Mouse (Mus musculus) CH12.LX (cell line): ENCODE results near the gene Sec1. TPM values are rescaled to one million over a fixed set of nuclear protein-coding genes. Genes with fewer than 3 reads are reported as not detected.

Experiments
- DNase-seq: peaks from one replicate; pipeline ENCODE4 v3.0.0-alpha.2; 2013; ENCODE audit errors: extremely low read depth
- H3K27ac ChIP-seq: 2 replicates; pipeline ENCODE4 v1.5.1; 2012; ENCODE audit warnings: low read depth, mild to moderate bottlenecking, control low read depth, moderate library complexity; ENCODE audit not compliant: insufficient read depth
- H3K27me3 ChIP-seq: replicated peaks from 2 replicates; pipeline ENCODE3; 2012; ENCODE audit warnings: inconsistent platforms
- H3K36me3 ChIP-seq, 2 experiments: replicated peaks in 1 of 2; 2 replicates each; pipeline versions ENCODE3 to v1.6.1; 2012; ENCODE audit warnings: inconsistent platforms in 1 of 2, low read length in 1 of 2, mild to moderate bottlenecking in 1 of 2, mixed read lengths in 1 of 2, moderate library complexity in 1 of 2; ENCODE audit not compliant: control insufficient read depth in 1 of 2, insufficient read depth in 1 of 2
- H3K4me1 ChIP-seq, 2 experiments: 2 replicates each; pipeline ENCODE4 v1.6.1; 2012; ENCODE audit warnings: inconsistent platforms in 1 of 2, moderate library complexity in 1 of 2; ENCODE audit not compliant: insufficient read depth in 2 of 2, control insufficient read depth in 1 of 2
- H3K4me2 ChIP-seq: 2 replicates; pipeline ENCODE4 v1.6.1; 2012; ENCODE audit warnings: low read depth, mild to moderate bottlenecking, control low read depth; ENCODE audit not compliant: poor library complexity, insufficient read depth, severe bottlenecking
- H3K4me3 ChIP-seq, 3 experiments: fragments of 150-350 bp in 1 of 3; sonication (generic) in 1 of 3; replicated peaks in 1 of 3; 2 replicates each; pipeline versions ENCODE3 to v1.5.1; 2011 to 2012; ENCODE audit warnings: low read depth in 2 of 3, low read length in 2 of 3, mild to moderate bottlenecking in 2 of 3, moderate library complexity in 2 of 3, control low read depth in 1 of 3, improper control_type of control experiment in 1 of 3, inconsistent platforms in 1 of 3, mixed read lengths in 1 of 3; ENCODE audit not compliant: poor library complexity in 1 of 3
- H3K79me2 ChIP-seq: replicated peaks from 2 replicates; pipeline ENCODE4 v1.6.1; 2012; ENCODE audit warnings: mild to moderate bottlenecking, moderate library complexity; ENCODE audit not compliant: control insufficient read depth, poor library complexity, insufficient read depth, severe bottlenecking; ENCODE audit errors: extremely low read depth
- H3K9ac ChIP-seq: 2 replicates; pipeline ENCODE4 v1.6.1; 2012; ENCODE audit warnings: low read depth, mild to moderate bottlenecking, control low read depth, moderate library complexity; ENCODE audit not compliant: insufficient read depth
- H3K9me3 ChIP-seq: replicated peaks from 2 replicates; pipeline ENCODE3; 2012; ENCODE audit warnings: low read length, inconsistent platforms, mixed read lengths
- BHLHE40 ChIP-seq: IDR thresholded peaks from 2 replicates; pipeline ENCODE4 v1.6.1; 2011; ENCODE audit warnings: mild to moderate bottlenecking, low read depth, low read length, improper control_type of control experiment
- CHD1 ChIP-seq: IDR thresholded peaks from 2 replicates; pipeline ENCODE4 v1.6.1; 2012; ENCODE audit warnings: low read depth, low read length, improper control_type of control experiment, inconsistent platforms
- EP300 ChIP-seq: IDR thresholded peaks from 2 replicates; pipeline ENCODE4 v1.6.1; 2011; ENCODE audit warnings: low read length, improper control_type of control experiment
- GABPA ChIP-seq: IDR thresholded peaks from 2 replicates; pipeline ENCODE4 v1.6.1; 2012; ENCODE audit warnings: low read depth, low read length, improper control_type of control experiment, inconsistent platforms; ENCODE audit not compliant: insufficient replicate concordance
- HCFC1 ChIP-seq: IDR thresholded peaks from 2 replicates; pipeline ENCODE4 v1.6.1; 2012; ENCODE audit warnings: low read depth, mild to moderate bottlenecking, inconsistent platforms, low read length, improper control_type of control experiment
- IRF4 ChIP-seq: IDR thresholded peaks from 2 replicates; pipeline ENCODE4 v1.6.1; 2014; ENCODE audit warnings: low read depth, mild to moderate bottlenecking, inconsistent platforms, low read length, improper control_type of control experiment
- JUN ChIP-seq: IDR thresholded peaks from 2 replicates; pipeline ENCODE4 v1.6.1; 2011; ENCODE audit warnings: low read depth, mild to moderate bottlenecking, low read length, improper control_type of control experiment, moderate library complexity; ENCODE audit not compliant: insufficient read depth
- MAFK ChIP-seq: IDR thresholded peaks from 2 replicates; pipeline ENCODE4 v1.6.1; 2011; ENCODE audit warnings: low read length, improper control_type of control experiment; ENCODE audit not compliant: insufficient replicate concordance
- MAX ChIP-seq: IDR thresholded peaks from 2 replicates; pipeline ENCODE4 v1.6.1; 2011; ENCODE audit warnings: low read length, improper control_type of control experiment
- MAZ ChIP-seq: IDR thresholded peaks from 2 replicates; pipeline ENCODE4 v1.6.1; 2012; ENCODE audit warnings: low read depth, mild to moderate bottlenecking, inconsistent platforms, low read length, improper control_type of control experiment, moderate library complexity
- MEF2A ChIP-seq: IDR thresholded peaks from 2 replicates; pipeline ENCODE4 v1.6.1; 2014; ENCODE audit warnings: low read depth, mild to moderate bottlenecking, inconsistent platforms, low read length, improper control_type of control experiment, borderline replicate concordance
- MYC ChIP-seq: IDR thresholded peaks from 2 replicates; pipeline ENCODE4 v1.6.1; 2011; ENCODE audit warnings: low read depth, mild to moderate bottlenecking, improper control_type of control experiment, low read length
- PAX5 ChIP-seq: IDR thresholded peaks from 2 replicates; pipeline ENCODE4 v1.6.1; 2012; ENCODE audit warnings: low read length, inconsistent platforms, mixed read lengths
- POLR2AphosphoS2 ChIP-seq: IDR thresholded peaks from 2 replicates; pipeline ENCODE4 v1.6.1; 2011; ENCODE audit warnings: low read depth, low read length, improper control_type of control experiment
- RCOR1 ChIP-seq: conservative IDR thresholded peaks from 2 replicates; pipeline ENCODE4 v1.6.1; 2012; ENCODE audit warnings: low read depth, mild to moderate bottlenecking, inconsistent platforms, low read length, improper control_type of control experiment
- SIN3A ChIP-seq: IDR thresholded peaks from 2 replicates; pipeline ENCODE4 v1.6.1; 2012; ENCODE audit warnings: low read length, improper control_type of control experiment, inconsistent platforms
- TBP ChIP-seq: conservative IDR thresholded peaks from 2 replicates; pipeline ENCODE4 v1.6.1; 2011; ENCODE audit warnings: low read depth, low read length, improper control_type of control experiment
- TCF12 ChIP-seq: IDR thresholded peaks from 2 replicates; pipeline ENCODE4 v1.6.1; 2014; ENCODE audit warnings: low read depth, mild to moderate bottlenecking, inconsistent platforms, low read length, improper control_type of control experiment
- USF2 ChIP-seq: conservative IDR thresholded peaks from 2 replicates; pipeline ENCODE4 v1.6.1; 2011; ENCODE audit warnings: low read depth, low read length, improper control_type of control experiment
- ZKSCAN1 ChIP-seq: IDR thresholded peaks from 2 replicates; pipeline ENCODE4 v1.6.1; 2012; ENCODE audit warnings: low read depth, inconsistent platforms, low read length, improper control_type of control experiment, borderline replicate concordance
- ZNF384 ChIP-seq: IDR thresholded peaks from 2 replicates; pipeline ENCODE4 v1.6.1; 2012; ENCODE audit warnings: low read depth, low read length, improper control_type of control experiment, inconsistent platforms
- dilution Hi-C: fragments of 300-500 bp; cut with MboI; formaldehyde crosslinking; loops from 2 replicates; pipeline ENCODE4 v1.14.3; 2020; ENCODE audit warnings: low sequenced_read_pairs; ENCODE audit not compliant: extremely low pct_unique_long_range_greater_than_20kb, extremely low pct_ligation_motif_present
- in situ Hi-C: fragments of 300-500 bp; cut with MboI; formaldehyde crosslinking; loops from 3 replicates; pipeline ENCODE4 v1.14.3; 2019; ENCODE audit warnings: low sequenced_read_pairs, low pct_ligation_motif_present, low pct_unique_long_range_greater_than_20kb, mixed read lengths
- polyA plus RNA-seq: library from polyadenylated mRNA; unstranded; fragments of >175 nt; gene quantifications from 2 replicates; pipeline ENCODE4 v1.2.1, GENCODE M21; 2012; ENCODE audit warnings: low read depth; ENCODE audit not compliant: insufficient read length
- total RNA-seq, 2 experiments: library from RNA; depleted of rRNA; stranded (reverse); fragments of 300-350 nt in 1 of 2; fragments of >200 nt in 1 of 2; gene quantifications; 2 replicates each; pipeline ENCODE4 v1.2.3; 2012 to 2014

Sec1 gene
- total and polyA plus RNA-seq, 3 experiments, result 0.08 to 0.33 (median 0.26) TPM

DNA sequence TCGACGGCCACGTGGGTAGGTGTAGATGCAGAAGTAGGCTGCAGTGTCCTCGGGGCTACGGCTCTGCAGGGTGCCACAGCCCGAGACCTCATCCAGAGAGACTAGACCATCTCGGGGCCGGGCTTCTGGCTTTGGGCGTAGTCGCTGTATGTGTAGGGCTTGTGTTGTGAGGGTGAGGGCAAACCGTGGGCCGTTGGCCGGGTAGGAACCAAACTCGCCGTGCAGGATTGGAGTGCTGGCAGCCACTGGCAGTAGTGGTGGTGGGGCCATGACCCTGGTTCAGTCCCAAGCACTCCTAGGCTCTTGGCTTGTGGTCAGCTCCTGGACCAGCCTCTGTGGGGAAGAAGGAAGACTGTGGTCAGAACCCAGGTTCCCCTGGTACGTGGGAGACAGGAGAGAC is 19.2 kb upstream of the Sec1 start:
- Histone ChIP-seq H3K36me3 (peaks cover 35 to 63% of the 10 kb centered on the region in 2 experiments), H3K4me2 (no peak overlapping the region), H3K9ac (no peak overlapping the region), H3K9me3 (no peaks in the 10 kb centered on the region), H3K27me3 (no peaks in the 10 kb centered on the region), H3K27ac (no peak overlapping the region), H3K4me1 (peaks cover 0 to 37% of the 10 kb centered on the region in 2 experiments; a peak in 2 of 4 replicates), H3K79me2 (peaks cover 31% of the 10 kb centered on the region), H3K4me3 (no peak overlapping the region)
- in situ Hi-C loops, result no loop called here
- dilution Hi-C loops, result no loop called here
- TF ChIP-seq BHLHE40 (no peak), MAFK (no peak), MEF2A (no peak), IRF4 (no peak)
- no peak for DNase-seq

DNA sequence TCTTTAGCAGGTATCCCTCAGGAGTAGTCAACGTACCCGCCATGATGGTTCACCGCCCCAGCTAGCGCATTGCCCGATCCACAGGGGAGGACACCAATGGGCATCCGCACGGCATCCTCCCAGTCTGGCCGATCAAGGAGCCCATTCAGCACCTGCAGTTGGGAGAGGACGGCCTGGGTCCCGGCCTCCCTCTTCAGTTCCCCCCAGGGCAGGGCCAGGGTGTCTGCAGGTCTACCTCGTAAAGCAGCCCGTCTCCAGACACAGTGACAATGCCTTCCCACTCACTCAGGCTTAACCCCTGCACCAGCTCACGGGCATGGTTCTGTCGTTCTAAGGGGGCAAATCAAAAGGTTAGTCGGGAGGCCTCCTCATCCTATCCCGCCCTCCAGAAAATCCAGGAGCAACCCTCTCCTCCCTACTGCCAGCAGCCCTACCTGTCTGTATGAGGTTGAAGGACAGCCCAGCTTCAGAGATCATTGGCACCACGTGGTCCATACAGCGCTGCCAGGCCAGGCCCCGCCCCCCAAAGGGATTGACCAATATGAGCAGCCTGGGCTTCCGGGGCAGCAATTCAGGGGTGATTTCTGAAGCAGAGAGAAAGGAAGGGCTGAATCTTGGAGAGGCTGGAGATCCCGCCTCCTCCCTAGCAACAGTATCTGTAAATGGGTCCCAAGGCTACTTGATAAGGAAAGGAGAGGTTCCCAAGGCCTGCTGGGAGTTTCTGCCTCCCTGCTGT is 18.0 kb upstream of the Sec1 start:
- no peak overlapping the region for H3K9ac ChIP-seq

More for the DNA sequence above, 18.0 kb upstream of the Sec1 start:
- DNase-seq, result no peak
- Histone ChIP-seq H3K27ac (no peak overlapping the region), H3K4me3 (no peak overlapping the region), H3K4me2 (no peak overlapping the region), H3K9me3 (no peaks in the 10 kb centered on the region), H3K36me3 (peaks cover 35 to 63% of the 10 kb centered on the region in 2 experiments), H3K27me3 (no peaks in the 10 kb centered on the region), H3K4me1 (peaks cover 0 to 46% of the 10 kb centered on the region in 2 experiments; a peak in 2 of 4 replicates), H3K79me2 (peaks cover 26% of the 10 kb centered on the region)
- dilution Hi-C loops (no loop called here), in situ Hi-C loops (no loop called here)
- TF ChIP-seq BHLHE40, result no peak
- TF ChIP-seq IRF4, result no peak
- TF ChIP-seq MAZ, result no peak
- no peak for TF ChIP-seq TBP
- TF ChIP-seq JUN, result no peak
- TF ChIP-seq PAX5, result no peak
- TF ChIP-seq MYC, result no peak
- TF ChIP-seq ZKSCAN1, result no peak
- no peak for TF ChIP-seq CHD1
- TF ChIP-seq USF2, result no peak
- no peak for TF ChIP-seq GABPA
- no peak for TF ChIP-seq HCFC1
- TF ChIP-seq MAX, result no peak
- TF ChIP-seq ZNF384, result no peak
- no peak for TF ChIP-seq TCF12
- TF ChIP-seq EP300, result no peak
- no peak for TF ChIP-seq SIN3A
- no peak for TF ChIP-seq POLR2AphosphoS2
- TF ChIP-seq RCOR1, result no peak
